Mouse (Mus musculus): ENCODE data around the gene Zfp787. TPM values are rescaled to one million over a fixed set of nuclear protein-coding genes. Genes with fewer than 3 reads are reported as not detected.

The Zfp787 gene
- polyA plus RNA-seq, 1 experiment = 31.1 TPM

DNA sequence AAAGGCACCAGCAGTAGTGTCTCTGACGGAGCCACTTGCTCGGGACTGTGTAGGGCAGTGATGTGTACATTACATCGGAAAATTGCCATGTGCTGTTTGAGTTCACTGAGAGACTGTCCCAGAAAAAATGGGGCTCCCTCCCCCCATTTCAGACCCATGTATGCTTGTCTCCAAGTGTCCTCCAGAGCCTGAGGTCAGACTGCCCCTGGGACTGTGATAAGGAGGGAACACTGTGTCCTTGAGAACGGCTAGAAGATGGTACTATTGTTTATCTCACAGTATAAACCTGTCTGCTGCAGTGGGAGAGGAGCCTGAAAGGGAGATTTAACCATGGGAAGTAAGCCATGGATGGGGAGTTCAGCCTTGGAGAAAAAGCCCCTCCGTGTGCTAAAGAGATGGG, 8.9 kb upstream of the Zfp787 start:
- H3ac ChIP-seq (ENCODE audit: control insufficient read depth, insufficient read length, low read depth) = no peak overlapping the region
- TF ChIP-seq CEBPB (IDR thresholded peaks at IDR 0.05; ENCODE audit: low read depth) (no peak), MYOG (IDR thresholded peaks at IDR 0.05; ENCODE audit: control insufficient read depth, extremely low read depth, insufficient read length) (no peak), FOSL1 (IDR thresholded peaks at IDR 0.05; ENCODE audit: insufficient read depth, low read length, poor library complexity, severe bottlenecking) (no peak), USF1 (IDR thresholded peaks at IDR 0.05; ENCODE audit: low read depth) (no peak), MYOD1 (IDR thresholded peaks at IDR 0.05; ENCODE audit: control insufficient read depth, insufficient read length, low read depth) (no peak), MAX (IDR thresholded peaks at IDR 0.05) (no peak), CTCF (IDR thresholded peaks at IDR 0.05; ENCODE audit: control insufficient read depth, insufficient read depth, insufficient read length) (no peak)
- H3K79me2 ChIP-seq (ENCODE audit: control insufficient read depth, insufficient read depth) = no peaks in the 10 kb centered on the region
- no peaks in the 10 kb centered on the region for H3K36me3 ChIP-seq (ENCODE audit: control insufficient read depth, insufficient read depth)
- H3K79me3 ChIP-seq (ENCODE audit: low read depth) = no peaks in the 10 kb centered on the region
- no peaks in the 10 kb centered on the region for H3K27me3 ChIP-seq (ENCODE audit: control insufficient read depth, insufficient read depth, insufficient read length)
- no peak overlapping the region for H3K4me3 ChIP-seq (ENCODE audit: insufficient read depth, poor library complexity, severe bottlenecking)

DNA sequence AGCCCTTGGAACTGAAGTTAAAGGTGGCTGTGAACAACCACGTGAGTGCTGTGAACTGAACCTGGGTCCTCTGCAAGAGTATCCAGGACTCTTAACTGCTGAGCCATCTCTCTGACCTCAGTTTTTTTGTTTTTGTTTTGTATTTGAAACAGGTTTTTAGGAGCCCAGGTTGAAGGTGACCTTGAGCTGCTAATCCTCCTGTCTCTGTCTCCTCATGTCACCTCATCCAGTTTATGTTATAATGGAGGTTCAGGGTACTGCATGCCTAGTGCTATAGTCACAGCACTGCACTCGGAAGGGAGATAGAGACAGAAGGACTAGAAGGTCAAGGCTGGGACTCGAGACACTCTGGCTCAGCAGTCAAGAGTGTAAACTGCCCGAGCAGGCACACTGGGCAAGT, 6.4 kb upstream of the Zfp787 start:
- H3K4me3 ChIP-seq (ENCODE audit: insufficient read depth, poor library complexity, severe bottlenecking) = no peak overlapping the region
- no peaks in the 10 kb centered on the region for H3K27me3 ChIP-seq (ENCODE audit: control insufficient read depth, insufficient read depth, insufficient read length)
- peaks cover 1% of the 10 kb centered on the region for H3K79me3 ChIP-seq (ENCODE audit: low read depth)
- H3ac ChIP-seq (ENCODE audit: control insufficient read depth, insufficient read length, low read depth) = no peak overlapping the region
- H3K79me2 ChIP-seq (ENCODE audit: control insufficient read depth, insufficient read depth) = no peaks in the 10 kb centered on the region
- no peak for TF ChIP-seq CTCF (IDR thresholded peaks at IDR 0.05; ENCODE audit: control insufficient read depth, insufficient read depth, insufficient read length)
- TF ChIP-seq CEBPB (IDR thresholded peaks at IDR 0.05; ENCODE audit: low read depth) = no peak
- no peak for TF ChIP-seq USF1 (IDR thresholded peaks at IDR 0.05; ENCODE audit: low read depth)
- no peak for TF ChIP-seq MYOD1 (IDR thresholded peaks at IDR 0.05; ENCODE audit: control insufficient read depth, insufficient read length, low read depth)
- H3K36me3 ChIP-seq (ENCODE audit: control insufficient read depth, insufficient read depth) = no peaks in the 10 kb centered on the region

DNA sequence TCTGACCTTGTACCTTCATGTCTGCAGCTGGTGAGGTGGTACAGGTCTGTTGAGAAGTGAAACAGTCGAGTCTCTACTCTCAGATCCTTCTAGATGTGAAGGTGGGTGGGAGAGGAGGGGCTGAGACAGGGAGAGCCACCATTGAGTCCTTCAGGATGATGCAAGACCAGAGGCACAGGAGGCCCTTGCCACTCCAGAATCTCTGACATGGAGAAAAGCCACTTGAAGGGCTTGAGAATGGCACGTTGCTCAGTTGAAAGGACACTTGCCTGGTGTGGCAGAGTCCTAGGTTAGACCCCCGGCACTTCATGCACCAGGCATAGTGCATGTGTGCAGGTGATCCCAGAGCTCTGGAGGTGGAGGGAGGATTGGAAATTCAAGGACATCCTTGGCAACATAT, 5.7 kb upstream of the Zfp787 start:
- no peaks in the 10 kb centered on the region for H3K36me3 ChIP-seq (ENCODE audit: control insufficient read depth, insufficient read depth)
- no peaks in the 10 kb centered on the region for H3K79me2 ChIP-seq (ENCODE audit: control insufficient read depth, insufficient read depth)
- peaks cover 2% of the 10 kb centered on the region for H3K79me3 ChIP-seq (ENCODE audit: low read depth)
- H3K4me3 ChIP-seq (ENCODE audit: insufficient read depth, poor library complexity, severe bottlenecking) = no peak overlapping the region
- no peaks in the 10 kb centered on the region for H3K27me3 ChIP-seq (ENCODE audit: control insufficient read depth, insufficient read depth, insufficient read length)
- TF ChIP-seq MYOG (IDR thresholded peaks at IDR 0.05; ENCODE audit: control insufficient read depth, extremely low read depth, insufficient read length) (no peak), USF1 (IDR thresholded peaks at IDR 0.05; ENCODE audit: low read depth) (no peak), FOSL1 (IDR thresholded peaks at IDR 0.05; ENCODE audit: insufficient read depth, low read length, poor library complexity, severe bottlenecking) (no peak), MYOD1 (IDR thresholded peaks at IDR 0.05; ENCODE audit: control insufficient read depth, insufficient read length, low read depth) (no peak), CEBPB (IDR thresholded peaks at IDR 0.05; ENCODE audit: low read depth) (no peak), CTCF (IDR thresholded peaks at IDR 0.05; ENCODE audit: control insufficient read depth, insufficient read depth, insufficient read length) (no peak), MAX (IDR thresholded peaks at IDR 0.05) (no peak)
- no peak overlapping the region for H3ac ChIP-seq (ENCODE audit: control insufficient read depth, insufficient read length, low read depth)

DNA sequence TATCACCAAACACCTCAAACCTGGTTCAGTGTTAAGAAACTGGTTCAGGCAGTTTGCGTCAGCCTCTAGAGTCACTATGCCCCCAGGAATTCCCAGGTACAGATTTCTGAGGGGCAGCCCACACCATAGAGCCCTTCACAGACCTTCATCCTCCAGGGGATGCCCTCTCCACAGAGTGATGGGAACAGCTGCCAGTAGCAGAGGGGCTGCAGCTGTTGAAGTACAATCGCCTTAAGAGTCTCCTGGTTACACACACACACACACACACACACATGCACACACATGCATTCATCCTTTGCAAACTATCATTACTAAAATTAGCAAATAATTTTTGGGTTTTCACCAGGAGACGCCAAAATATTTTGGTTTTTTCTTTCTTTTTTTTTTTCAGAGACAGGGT, 3.8 kb upstream of the Zfp787 start:
- no peak overlapping the region for H3ac ChIP-seq (ENCODE audit: control insufficient read depth, insufficient read length, low read depth)
- TF ChIP-seq MAX (IDR thresholded peaks at IDR 0.05) (no peak), CTCF (IDR thresholded peaks at IDR 0.05; ENCODE audit: control insufficient read depth, insufficient read depth, insufficient read length) (no peak), MYOD1 (IDR thresholded peaks at IDR 0.05; ENCODE audit: control insufficient read depth, insufficient read length, low read depth) (peak; percentile 80), CEBPB (IDR thresholded peaks at IDR 0.05; ENCODE audit: low read depth) (no peak), FOSL1 (IDR thresholded peaks at IDR 0.05; ENCODE audit: insufficient read depth, low read length, poor library complexity, severe bottlenecking) (no peak), MYOG (IDR thresholded peaks at IDR 0.05; ENCODE audit: control insufficient read depth, extremely low read depth, insufficient read length) (no peak), USF1 (IDR thresholded peaks at IDR 0.05; ENCODE audit: low read depth) (no peak)
- peaks cover 8% of the 10 kb centered on the region for H3K79me3 ChIP-seq (ENCODE audit: low read depth)
- H3K4me3 ChIP-seq (ENCODE audit: insufficient read depth, poor library complexity, severe bottlenecking) = no peak overlapping the region
- no peaks in the 10 kb centered on the region for H3K27me3 ChIP-seq (ENCODE audit: control insufficient read depth, insufficient read depth, insufficient read length)
- peaks cover 8% of the 10 kb centered on the region for H3K79me2 ChIP-seq (ENCODE audit: control insufficient read depth, insufficient read depth)
- H3K36me3 ChIP-seq (ENCODE audit: control insufficient read depth, insufficient read depth) = no peaks in the 10 kb centered on the region

DNA sequence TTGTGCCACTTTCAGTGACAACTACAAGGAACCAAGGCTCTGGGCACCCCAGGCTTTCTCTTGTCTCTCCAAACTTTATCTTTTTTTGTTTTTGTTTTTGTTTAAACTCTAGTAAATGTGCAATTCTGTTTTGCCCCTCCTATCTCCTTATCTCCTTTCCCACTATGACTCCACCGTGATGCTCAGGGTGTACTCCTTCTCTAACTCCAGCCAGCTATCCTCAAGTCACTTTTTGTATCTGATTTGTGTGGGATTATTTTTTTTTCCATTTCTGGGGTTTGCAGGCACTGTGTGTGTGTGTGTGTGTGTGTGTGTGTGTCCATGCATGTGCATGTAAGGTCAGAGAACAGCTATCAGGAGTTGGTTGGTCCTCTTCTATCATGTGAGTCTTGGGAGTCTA, 1.7 kb upstream of the Zfp787 start:
- Histone ChIP-seq H3K79me3 (ENCODE audit: low read depth) (peaks cover 29% of the 10 kb centered on the region), H3K36me3 (ENCODE audit: control insufficient read depth, insufficient read depth) (no peaks in the 10 kb centered on the region), H3ac (ENCODE audit: control insufficient read depth, insufficient read length, low read depth) (no peak overlapping the region), H3K27me3 (ENCODE audit: control insufficient read depth, insufficient read depth, insufficient read length) (no peaks in the 10 kb centered on the region), H3K79me2 (ENCODE audit: control insufficient read depth, insufficient read depth) (peaks cover 29% of the 10 kb centered on the region), H3K4me3 (ENCODE audit: insufficient read depth, poor library complexity, severe bottlenecking) (no peak overlapping the region)
- TF ChIP-seq FOSL1 (IDR thresholded peaks at IDR 0.05; ENCODE audit: insufficient read depth, low read length, poor library complexity, severe bottlenecking) (no peak), MAX (IDR thresholded peaks at IDR 0.05) (no peak), USF1 (IDR thresholded peaks at IDR 0.05; ENCODE audit: low read depth) (no peak), CTCF (IDR thresholded peaks at IDR 0.05; ENCODE audit: control insufficient read depth, insufficient read depth, insufficient read length) (no peak), CEBPB (IDR thresholded peaks at IDR 0.05; ENCODE audit: low read depth) (no peak)

DNA sequence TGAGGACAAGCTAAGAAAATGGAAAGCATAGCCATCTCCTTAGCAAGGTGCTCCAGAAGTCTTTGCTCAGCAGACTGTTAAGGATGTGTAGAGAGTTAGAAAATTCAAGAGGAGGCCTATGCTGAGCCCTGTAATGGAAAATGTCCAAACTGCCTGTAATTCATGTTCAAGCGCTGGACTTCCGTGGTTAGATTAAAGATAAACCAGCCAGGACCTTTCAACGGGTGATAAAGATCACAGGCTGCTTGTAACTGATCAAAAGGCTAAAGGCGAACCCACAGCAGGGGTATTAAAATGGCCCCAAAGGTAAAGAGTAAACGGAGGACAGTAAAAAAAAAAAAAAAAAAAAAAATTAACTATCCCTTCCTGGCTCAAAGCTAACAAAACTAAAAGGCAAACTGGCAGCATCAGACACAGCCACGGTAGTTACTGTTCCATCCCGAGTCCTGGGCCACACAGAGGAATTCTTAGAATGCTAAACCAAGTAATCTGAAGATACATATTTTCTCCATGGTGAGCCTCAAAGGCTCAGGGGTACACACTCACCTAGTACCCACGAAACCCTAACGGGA, 1.2 kb upstream of the Zfp787 start:
- no peak overlapping the region for H3K4me3 ChIP-seq (ENCODE audit: insufficient read depth, poor library complexity, severe bottlenecking)
- H3K36me3 ChIP-seq (ENCODE audit: control insufficient read depth, insufficient read depth) = no peaks in the 10 kb centered on the region
- TF ChIP-seq CEBPB (IDR thresholded peaks at IDR 0.05; ENCODE audit: low read depth) (no peak), USF1 (IDR thresholded peaks at IDR 0.05; ENCODE audit: low read depth) (no peak), CTCF (IDR thresholded peaks at IDR 0.05; ENCODE audit: control insufficient read depth, insufficient read depth, insufficient read length) (no peak), MAX (IDR thresholded peaks at IDR 0.05) (no peak), MYOG (IDR thresholded peaks at IDR 0.05; ENCODE audit: control insufficient read depth, extremely low read depth, insufficient read length) (no peak), MYOD1 (IDR thresholded peaks at IDR 0.05; ENCODE audit: control insufficient read depth, insufficient read length, low read depth) (no peak), FOSL1 (IDR thresholded peaks at IDR 0.05; ENCODE audit: insufficient read depth, low read length, poor library complexity, severe bottlenecking) (no peak)
- H3K79me3 ChIP-seq (ENCODE audit: low read depth) = peaks cover 33% of the 10 kb centered on the region
- H3ac ChIP-seq (ENCODE audit: control insufficient read depth, insufficient read length, low read depth) = no peak overlapping the region
- H3K79me2 ChIP-seq (ENCODE audit: control insufficient read depth, insufficient read depth) = peaks cover 34% of the 10 kb centered on the region
- no peaks in the 10 kb centered on the region for H3K27me3 ChIP-seq (ENCODE audit: control insufficient read depth, insufficient read depth, insufficient read length)

All from C2C12 (cell line).